Mouse (Mus musculus) lung, postnatal 0 days (tissue): ENCODE measurements around the gene Pnkd. TPM values are rescaled to one million over a fixed set of nuclear protein-coding genes. Genes with fewer than 3 reads are reported as not detected.

Experiments
- ATAC-seq: fragments of 200-750 bp; cut with Nextera tagmentation; 2 replicates; pipeline ENCODE4 v1.8.0; 2017; ENCODE audit warnings: moderate library complexity
- DNase-seq: peaks from one replicate; pipeline ENCODE4 v3.0.0-alpha.2; 2016; ENCODE audit warnings: low spot score
- H3K27ac ChIP-seq: fragments of 300-500 bp; sonication (generic); 2 replicates; pipeline ENCODE4 v1.5.1; 2014; ENCODE audit warnings: antibody characterized with exemption, mild to moderate bottlenecking, low read length, mixed read lengths
- H3K27me3 ChIP-seq: fragments of 300-500 bp; sonication (generic); replicated peaks from 2 replicates; pipeline ENCODE4 v1.6.1; 2014; ENCODE audit warnings: low read length, mixed read lengths; ENCODE audit not compliant: insufficient read depth
- H3K36me3 ChIP-seq: fragments of 300-500 bp; sonication (generic); 2 replicates; pipeline ENCODE4 v1.6.1; 2014; ENCODE audit warnings: low read length, mixed read lengths; ENCODE audit not compliant: insufficient read depth
- H3K4me1 ChIP-seq: fragments of 300-500 bp; sonication (generic); 2 replicates; pipeline ENCODE4 v1.6.1; 2014; ENCODE audit warnings: antibody characterized with exemption, low read depth, low read length, mixed read lengths; ENCODE audit not compliant: insufficient read depth
- H3K4me2 ChIP-seq: fragments of 300-500 bp; sonication (generic); replicated peaks from 2 replicates; pipeline ENCODE4 v1.6.1; 2014; ENCODE audit warnings: low read depth, mild to moderate bottlenecking, low read length, moderate library complexity, mixed read lengths
- H3K4me3 ChIP-seq: fragments of 300-500 bp; sonication (generic); 2 replicates; pipeline ENCODE4 v1.5.1; 2014; ENCODE audit warnings: low read depth, low read length
- H3K9ac ChIP-seq: fragments of 300-500 bp; sonication (generic); replicated peaks from 2 replicates; pipeline ENCODE4 v1.6.1; 2014; ENCODE audit warnings: low read depth, mild to moderate bottlenecking
- H3K9me3 ChIP-seq: fragments of 300-500 bp; sonication (generic); 2 replicates; pipeline ENCODE4 v1.6.1; 2016; ENCODE audit warnings: low read length, mixed read lengths
- CTCF ChIP-seq: IDR thresholded peaks from 2 replicates; pipeline ENCODE4 v1.5.1; 2016; ENCODE audit warnings: antibody characterized with exemption, mild to moderate bottlenecking
- EP300 ChIP-seq: IDR thresholded peaks from 2 replicates; pipeline ENCODE4 v1.6.1; 2016; ENCODE audit warnings: antibody characterized with exemption, mild to moderate bottlenecking, control low read depth
- WGBS: fragments of 180-500 bp; shearing (Covaris S2); extraction: QIAGEN DNeasy Blood & Tissue Kit; methylation state at CpG from one replicate; pipeline ENCODE4 v1.1.7; 2014; 5-methylcytosine and 5-hydroxymethylcytosine counted together
- polyA plus RNA-seq: library from polyadenylated mRNA; unstranded; fragments of >200 nt; fragmentation: Nextera tagmentation; extraction: Ambion mirVana; gene quantifications from 2 replicates; pipeline ENCODE4 v1.2.1, GENCODE M21; 2015

Pnkd gene
- polyA plus RNA-seq, 1 experiment from 2014 or later, result 88.7 TPM

DNA sequence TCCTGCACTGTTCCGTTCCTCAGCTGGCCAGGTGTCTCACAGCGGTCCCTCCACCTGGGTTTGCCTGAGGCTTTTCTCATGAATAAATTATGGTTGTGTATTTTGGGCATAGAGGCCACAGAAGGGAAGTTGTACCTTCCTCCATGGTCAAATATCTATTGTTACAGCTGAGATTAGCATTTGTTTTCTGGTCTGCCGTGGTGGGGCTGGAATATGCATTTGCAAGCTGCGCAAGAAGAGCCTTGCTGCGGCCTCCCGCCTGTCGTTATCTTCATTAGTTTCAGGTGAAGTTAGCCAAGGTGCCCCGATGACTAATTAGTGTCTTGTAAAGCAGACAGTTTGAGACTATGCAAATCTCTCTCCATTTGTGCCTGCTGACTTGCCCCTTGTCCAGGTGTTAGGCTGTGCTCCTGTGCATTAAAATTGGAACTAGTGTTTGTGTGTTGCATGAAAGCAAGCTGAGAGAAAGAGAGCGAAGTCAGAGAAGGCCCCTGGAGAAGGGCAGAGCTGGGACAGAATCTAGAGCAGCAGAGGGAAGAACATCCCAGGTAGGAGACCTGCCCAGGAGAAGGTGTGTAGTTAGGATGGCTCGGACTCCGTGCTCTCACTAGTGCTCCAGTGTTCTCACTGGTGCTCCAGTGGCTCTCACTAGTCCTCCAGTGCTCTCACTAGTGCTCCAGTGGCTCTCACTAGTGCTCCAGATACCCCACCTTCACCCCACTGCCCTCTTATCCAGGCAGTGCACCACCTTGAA, 59.6 kb downstream of the Pnkd start:
- H3K27ac ChIP-seq, result no peak overlapping the region
- DNase-seq (no peak), ATAC-seq (no peak)
- H3K4me3 ChIP-seq, result no peak overlapping the region
- H3K27me3 ChIP-seq, result no peaks in the 10 kb centered on the region
- H3K4me2 ChIP-seq, result no peak overlapping the region
- no peaks in the 10 kb centered on the region for H3K9me3 ChIP-seq
- no peaks in the 10 kb centered on the region for H3K4me1 ChIP-seq
- H3K9ac ChIP-seq, result no peak overlapping the region
- 81% methylated on average over 11 of the region's 11 CpGs for WGBS
- no peak for TF ChIP-seq EP300
- no peak for TF ChIP-seq CTCF
- no peaks in the 10 kb centered on the region for H3K36me3 ChIP-seq

DNA sequence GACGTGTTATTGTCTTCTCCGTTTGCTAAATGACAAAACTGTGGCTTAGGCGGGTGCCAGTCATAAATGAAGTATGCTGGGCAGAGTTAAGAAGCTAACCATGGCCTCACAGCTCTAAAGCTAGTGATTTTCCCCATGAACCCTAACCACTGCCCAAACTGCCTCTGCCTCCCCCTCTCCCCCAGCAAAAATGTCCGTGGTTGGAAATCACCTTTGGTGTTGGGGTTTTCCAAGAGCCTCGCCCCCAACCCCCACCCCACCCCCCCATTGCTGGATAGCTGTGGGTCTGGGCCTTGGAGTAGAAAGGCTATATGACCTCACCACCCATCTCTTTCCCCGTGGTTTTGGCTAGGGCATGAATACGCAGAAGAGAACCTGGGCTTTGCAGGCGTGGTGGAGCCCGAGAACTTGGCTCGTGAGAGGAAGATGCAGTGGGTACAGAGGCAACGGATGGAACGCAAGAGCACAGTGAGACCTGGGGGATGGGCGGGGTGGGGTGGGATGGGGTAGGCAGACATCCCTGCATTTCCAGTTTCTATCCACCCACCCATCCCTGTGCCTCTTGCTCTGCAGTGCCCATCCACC, 66.5 kb downstream of the Pnkd start:
- H3K4me3 ChIP-seq, result no peak overlapping the region
- no peak overlapping the region for H3K9ac ChIP-seq
- TF ChIP-seq CTCF, result no peak
- no peak for TF ChIP-seq EP300
- no peaks in the 10 kb centered on the region for H3K27me3 ChIP-seq
- ATAC-seq (no peak), DNase-seq (no peak)
- H3K9me3 ChIP-seq, result no peaks in the 10 kb centered on the region
- H3K36me3 ChIP-seq, result no peaks in the 10 kb centered on the region
- H3K27ac ChIP-seq, result no peak overlapping the region
- H3K4me1 ChIP-seq, result no peaks in the 10 kb centered on the region
- H3K4me2 ChIP-seq, result no peak overlapping the region
- WGBS, result 90% methylated on average over 13 of the region's 13 CpGs

DNA sequence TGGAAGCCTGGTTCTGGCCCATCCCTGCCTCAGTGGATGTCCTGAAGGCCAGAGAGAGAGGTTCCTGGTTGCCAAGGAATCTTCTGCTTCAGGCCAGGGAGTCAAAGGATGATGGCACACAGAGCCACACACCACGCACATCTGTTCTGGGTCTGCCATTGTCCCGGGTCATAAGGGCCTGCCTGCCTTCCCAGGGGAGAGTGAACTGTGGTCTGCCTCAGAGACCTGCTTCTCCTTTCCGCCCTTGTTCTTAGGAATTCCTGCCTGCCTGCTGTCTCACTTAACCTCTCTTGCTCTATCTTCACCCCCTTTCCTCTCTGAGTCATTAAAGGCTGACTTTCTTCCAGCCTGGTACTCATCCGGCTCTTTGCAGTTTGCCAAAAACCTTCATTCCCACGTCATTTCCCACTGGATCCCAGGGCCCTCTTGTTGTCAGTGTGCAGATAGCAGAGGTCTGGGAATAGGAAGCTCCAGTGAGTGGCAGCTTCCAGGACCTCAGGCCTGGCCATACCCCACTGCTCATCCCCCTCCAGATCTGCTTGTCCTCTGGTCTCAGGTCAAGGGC, 67.9 kb downstream of the Pnkd start:
- Histone ChIP-seq H3K27me3 (no peaks in the 10 kb centered on the region), H3K9me3 (no peaks in the 10 kb centered on the region), H3K36me3 (no peaks in the 10 kb centered on the region), H3K4me3 (no peak overlapping the region), H3K27ac (no peak overlapping the region), H3K4me2 (no peak overlapping the region), H3K9ac (no peak overlapping the region), H3K4me1 (no peaks in the 10 kb centered on the region)
- DNase-seq, result no peak
- WGBS, result 71% methylated on average over 5 of the region's 5 CpGs
- no peak for ATAC-seq
- TF ChIP-seq CTCF, result no peak
- no peak for TF ChIP-seq EP300

DNA sequence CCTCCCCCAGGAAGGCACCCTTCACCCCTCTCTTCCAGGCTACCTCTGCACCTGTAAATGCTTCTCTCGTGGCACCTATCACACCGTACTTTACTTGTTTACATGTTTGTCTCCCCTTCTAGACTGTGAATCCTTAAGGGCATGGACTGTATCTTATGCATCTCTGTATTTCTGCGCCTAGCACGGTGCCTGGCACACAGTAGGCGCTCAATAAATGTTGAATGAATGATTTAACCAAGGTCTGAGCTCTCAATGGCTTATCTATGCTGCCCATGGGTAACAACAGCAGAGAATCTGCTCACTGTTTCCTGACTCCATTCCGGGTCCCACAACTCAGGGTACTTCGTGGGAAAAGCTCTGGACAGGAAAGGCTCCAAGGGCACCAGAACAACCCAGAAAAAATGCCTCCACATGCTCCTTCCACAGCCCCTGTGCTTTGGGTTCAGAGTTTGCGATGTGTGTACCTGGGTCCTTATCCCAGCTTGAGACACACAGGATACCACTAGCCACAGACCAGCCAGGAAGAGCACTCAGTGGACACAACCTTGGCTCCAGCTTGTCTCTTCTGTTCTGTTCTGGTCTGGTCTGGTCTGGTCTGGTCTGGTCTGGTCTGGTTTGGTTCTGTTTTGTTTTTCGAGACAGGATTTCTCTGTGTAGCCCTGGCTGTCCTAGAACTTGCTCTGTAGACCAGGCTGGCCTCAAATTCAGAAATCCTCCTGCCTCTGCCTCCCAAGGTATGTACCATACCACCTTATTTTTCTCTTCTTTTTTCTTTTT, 68.9 kb downstream of the Pnkd start:
- no peak overlapping the region for H3K4me3 ChIP-seq
- no peak overlapping the region for H3K9ac ChIP-seq
- H3K4me2 ChIP-seq, result no peak overlapping the region
- WGBS, result 80% methylated on average over 9 of the region's 9 CpGs
- ATAC-seq (no peak), DNase-seq (no peak)
- no peaks in the 10 kb centered on the region for H3K9me3 ChIP-seq
- H3K27me3 ChIP-seq, result no peaks in the 10 kb centered on the region
- no peaks in the 10 kb centered on the region for H3K36me3 ChIP-seq
- H3K4me1 ChIP-seq, result no peaks in the 10 kb centered on the region
- H3K27ac ChIP-seq, result no peak overlapping the region
- TF ChIP-seq EP300 (no peak), CTCF (no peak)

DNA sequence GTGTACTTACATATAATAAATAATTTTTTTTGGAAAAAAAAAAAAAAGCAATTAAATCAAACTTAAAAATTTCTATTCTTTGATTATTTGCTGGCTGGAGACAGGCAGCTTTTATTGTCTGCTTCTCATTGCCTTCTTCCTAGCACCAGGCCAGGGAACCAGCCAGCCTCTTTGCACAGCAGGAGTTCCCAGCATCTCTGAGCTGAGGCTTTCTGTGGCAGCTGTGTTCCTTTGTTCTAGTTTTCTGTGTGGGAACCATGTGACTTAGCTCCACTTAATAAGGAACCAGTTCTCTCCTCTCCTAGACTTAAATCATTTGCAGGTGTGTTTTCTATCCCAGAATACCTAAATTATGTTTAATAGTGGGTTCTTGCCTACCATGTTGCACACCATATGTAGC, 72.8 kb downstream of the Pnkd start:
- Histone ChIP-seq H3K4me1 (no peaks in the 10 kb centered on the region), H3K4me3 (no peak overlapping the region), H3K4me2 (no peak overlapping the region), H3K9me3 (no peaks in the 10 kb centered on the region), H3K36me3 (no peaks in the 10 kb centered on the region), H3K27ac (no peak overlapping the region), H3K27me3 (no peaks in the 10 kb centered on the region), H3K9ac (no peak overlapping the region)
- ATAC-seq, result no peak
- DNase-seq, result no peak
- no peak for TF ChIP-seq EP300
- TF ChIP-seq CTCF, result no peak

DNA sequence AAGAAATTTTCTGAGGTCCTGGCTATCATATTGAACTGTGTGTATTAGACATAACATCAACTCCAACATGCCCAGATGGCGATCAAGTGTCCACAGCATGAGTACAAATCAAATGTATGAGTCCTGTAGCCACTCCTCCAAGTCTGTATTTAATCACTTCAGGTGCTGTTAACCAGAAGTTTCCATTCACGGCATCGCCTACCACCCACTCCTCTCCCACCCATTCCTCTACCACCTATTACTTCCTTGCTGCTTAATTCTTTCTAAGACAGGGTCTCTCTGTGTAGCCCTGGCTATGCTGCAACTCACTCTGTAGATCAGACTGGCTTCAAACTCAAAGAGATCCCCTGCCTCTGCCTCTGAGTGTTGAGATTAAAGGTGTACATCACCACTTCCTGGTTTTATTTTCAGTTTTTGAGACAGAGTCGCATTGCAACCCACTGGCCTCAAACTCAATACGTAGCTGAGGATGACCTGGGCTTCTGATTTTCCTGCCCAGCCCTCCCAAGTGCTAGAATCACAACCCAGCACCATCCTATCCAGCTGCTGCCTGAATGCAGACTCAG, 75.3 kb downstream of the Pnkd start:
- no peaks in the 10 kb centered on the region for H3K9me3 ChIP-seq
- ATAC-seq (no peak), DNase-seq (no peak)
- no peak overlapping the region for H3K4me2 ChIP-seq
- no peak overlapping the region for H3K27ac ChIP-seq
- H3K4me1 ChIP-seq, result no peaks in the 10 kb centered on the region
- no peaks in the 10 kb centered on the region for H3K27me3 ChIP-seq
- H3K4me3 ChIP-seq, result no peak overlapping the region
- no peak for TF ChIP-seq CTCF
- TF ChIP-seq EP300, result no peak
- 71% methylated on average over 5 of the region's 5 CpGs for WGBS
- H3K36me3 ChIP-seq, result no peaks in the 10 kb centered on the region
- no peak overlapping the region for H3K9ac ChIP-seq
